Comparison of ENCODE assay signal across 25 mouse cellular contexts in the genomic region with DNA sequence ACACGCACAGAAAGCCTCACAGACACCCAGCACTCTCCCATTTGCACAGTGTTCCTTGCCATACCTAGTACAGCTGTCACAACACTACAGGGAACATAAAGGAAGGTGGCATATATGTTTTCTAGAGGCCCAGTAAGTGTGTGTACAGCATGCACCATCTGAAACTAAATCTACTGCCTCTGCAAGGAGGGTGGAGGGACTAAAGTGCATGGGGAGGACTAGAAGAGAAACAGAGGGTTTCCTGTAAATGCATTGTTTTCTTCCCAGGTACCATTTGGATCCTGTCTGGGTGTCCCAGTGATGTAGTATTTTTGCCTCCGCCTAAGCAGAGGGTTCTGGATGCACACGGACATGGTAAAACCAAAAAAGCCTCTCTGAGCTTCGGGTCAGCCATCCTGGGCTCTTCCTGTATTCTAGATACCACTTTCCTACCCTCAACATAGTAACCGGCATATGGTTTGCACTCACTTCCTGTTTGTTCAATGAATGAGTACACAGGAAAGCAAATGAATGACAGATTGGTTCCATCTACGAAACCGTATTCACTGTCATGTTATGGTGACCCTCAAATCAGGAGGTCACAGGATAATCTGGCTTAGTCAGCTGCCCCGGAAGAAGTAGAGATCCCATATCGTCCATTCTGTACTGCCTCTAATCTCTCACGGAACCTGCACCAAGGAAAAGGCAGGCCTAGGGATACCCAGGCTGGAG. TPM values are rescaled to one million over a fixed set of nuclear protein-coding genes. Genes with fewer than 3 reads are reported as not detected.
DNase-seq lines count a peak whose midpoint lies in the region; ATAC-seq and TF ChIP-seq lines count a peak whose summit lies in the region.
"Had no signal": no experiment of that assay in that cellular context is flagged by ENCODE, and none has a peak within 500 bp of the region (broad histone marks: within the 10 kb centered on the region; RNA-seq: fewer than 3 reads in every experiment).

No protein-coding gene starts in this region.

- no peak overlapping the region for H3K4me2 ChIP-seq in liver, embryonic 15.5 days
- no peak overlapping the region for H3K4me2 ChIP-seq in stomach, postnatal 0 days (replicated peaks; ENCODE audit: low read depth)
- H3K4me2 ChIP-seq: heart, embryonic 15.5 days; limb, embryonic 15.5 days; lung, embryonic 14.5 days; midbrain, embryonic 11.5 days; neural tube, embryonic 12.5 days had no signal

- TF ChIP-seq CTCF in stomach, postnatal 0 days (IDR thresholded peaks at IDR 0.05; ENCODE audit: low read depth) = no peak

- peaks cover 98% of the 10 kb centered on the region for H3K36me3 ChIP-seq in liver, embryonic 15.5 days (replicated peaks)
- H3K36me3 ChIP-seq in stomach, postnatal 0 days (ENCODE audit: control insufficient read depth, insufficient read depth, low read length) = 0 out of 2 replicates have a peak, but pooled peaks cover 3% of the 10 kb centered on the region
- H3K36me3 ChIP-seq: neural tube, embryonic 12.5 days had no signal

- H3K9ac ChIP-seq in liver, embryonic 15.5 days = no peak overlapping the region
- no peak overlapping the region for H3K9ac ChIP-seq in stomach, postnatal 0 days (ENCODE audit: low read length)
- H3K9ac ChIP-seq: forebrain, postnatal 0 days; heart, embryonic 15.5 days; limb, embryonic 15.5 days; lung, embryonic 14.5 days; neural tube, embryonic 12.5 days had no signal

- WGBS in liver, embryonic 15.5 days (ENCODE audit: insufficient replicate concordance) = 47% methylated on average over 10 of the region's 10 CpGs
- 70% methylated on average over 10 of the region's 10 CpGs for WGBS in stomach, postnatal 0 days

- H3K27me3 ChIP-seq in liver, embryonic 15.5 days = no peaks in the 10 kb centered on the region
- no peaks in the 10 kb centered on the region for H3K27me3 ChIP-seq in stomach, postnatal 0 days (ENCODE audit: control insufficient read depth, insufficient read depth, low read length)
- H3K27me3 ChIP-seq: heart, embryonic 15.5 days; limb, embryonic 15.5 days; neural tube, embryonic 12.5 days had no signal

- no peak overlapping the region for H3K4me3 ChIP-seq in liver, embryonic 15.5 days (replicated peaks)
- H3K4me3 ChIP-seq in stomach, postnatal 0 days (ENCODE audit: low read depth, low read length) = no peak overlapping the region
- H3K4me3 ChIP-seq: embryonic facial prominence, embryonic 10.5 days; heart, embryonic 15.5 days; limb, embryonic 15.5 days; neural tube, embryonic 12.5 days had no signal

- no peak for DNase-seq in liver
- DNase-seq in CD4-positive helper T cell, adult 2 months (ENCODE audit: low read depth, low spot score) = peak; percentile 30
- DNase-seq in stomach, postnatal 0 days (ENCODE audit: low spot score) = no peak
- DNase-seq in heart, adult 18-20 months = no peak
- DNase-seq: adrenal gland, postnatal 36 days; cerebellum, adult 9-10 months; forebrain, postnatal 0 days; gastrocnemius, postnatal 14 days; heart, postnatal 36 days; kidney, adult 2 months; left cerebral cortex, postnatal 4 days; lung, embryonic 14.5 days; right cerebral cortex, adult 18-20 months; thymus, adult 2 months; thymus, postnatal 4 days had no signal

- ATAC-seq in liver, embryonic 15.5 days (ENCODE audit: insufficient read depth) = no peak
- peak; percentile 91 for ATAC-seq in CD4-positive, CD25-positive, alpha-beta regulatory T cell, adult 4 months
- ATAC-seq in megakaryocyte, adult 5-6 weeks (ENCODE audit: poor library complexity, severe bottlenecking) = peak; percentile 26; the same call in 1 of the 2 replicates
- no peak for ATAC-seq in stomach, postnatal 0 days (ENCODE audit: low FRiP score, low TSS enrichment)
- ATAC-seq: forebrain, postnatal 0 days; hindbrain, embryonic 16.5 days had no signal

- no peaks in the 10 kb centered on the region for H3K9me3 ChIP-seq in liver, embryonic 15.5 days (replicated peaks)
- H3K9me3 ChIP-seq in stomach, postnatal 0 days (ENCODE audit: control insufficient read depth, low read length) = no peaks in the 10 kb centered on the region
- H3K9me3 ChIP-seq: embryonic facial prominence, embryonic 10.5 days; heart, embryonic 15.5 days; limb, embryonic 15.5 days; neural tube, embryonic 12.5 days had no signal

- no peak for TF ChIP-seq EP300 in stomach, postnatal 0 days (optimal IDR thresholded peaks at IDR 0.05)

- peaks cover 47% of the 10 kb centered on the region for H3K4me1 ChIP-seq in liver, embryonic 15.5 days (replicated peaks)
- H3K4me1 ChIP-seq in stomach, postnatal 0 days (replicated peaks; ENCODE audit: control insufficient read depth, insufficient read depth) = no peaks in the 10 kb centered on the region
- H3K4me1 ChIP-seq: neural tube, embryonic 12.5 days had no signal

- 0 out of 2 replicates have a peak overlapping the region, but pooled peaks have one; percentile 21 for H3K27ac ChIP-seq in liver, embryonic 15.5 days (replicated peaks)
- H3K27ac ChIP-seq in stomach, postnatal 0 days (replicated peaks) = no peak overlapping the region
- H3K27ac ChIP-seq: embryonic facial prominence, embryonic 10.5 days; heart, embryonic 15.5 days; kidney, postnatal 0 days; limb, embryonic 15.5 days; neural tube, embryonic 12.5 days had no signal

RNA-seq across cellular contexts. Expression of gene Atp2b4, which starts 13.2 kb away (rescaled TPM):
- 37.6 and 40.1 TPM in 2 replicates for polyA plus RNA-seq in liver, embryonic 15.5 days (2015; fragmentation: Nextera tagmentation; extraction: Ambion mirVana)
- polyA plus RNA-seq in CD4-positive, CD25-positive, alpha-beta regulatory T cell, adult 4 months (2017; shearing (Covaris generic)) = 10 to 100 TPM in 1 of 2 experiments, 1 to 10 TPM in 1; 9.6 to 12.8 TPM
- 18.2 and 21.1 TPM in 2 replicates for total RNA-seq in megakaryocyte, adult 5-6 weeks (2015)
- total RNA-seq in megakaryocyte, adult 5-6 weeks (2017) = 17.6 and 20.3 TPM in 2 replicates
- 9.0 and 13.5 TPM in 2 replicates for polyA plus RNA-seq in stomach, postnatal 0 days (2015; fragmentation: Nextera tagmentation; extraction: Ambion mirVana)
- 10 to 100 TPM; 17.2 to 19.3 TPM for total RNA-seq in heart, adult 18-20 months (2021)

Comparison
In these comparisons a context has a peak if more than half of its experiments do, and no peak if none do; other contexts are left out.
1. ATAC-seq: peak in CD4-positive, CD25-positive, alpha-beta regulatory T cell, adult 4 months (single experiment) and megakaryocyte, adult 5-6 weeks (single experiment); none in liver, embryonic 15.5 days (single experiment) and stomach, postnatal 0 days (single experiment).